Mouse (Mus musculus): ENCODE measurements at regions not wholly inside any gene's neighbourhood (a gene's known extent, or its start where the extent isn't known, plus 50 kb on each side); places are given as distances from the start of the nearest gene placed in this dataset.
"Not testable (repeated sequence)": the region's sequence is repeated elsewhere in the genome, so short reads cannot be mapped to it uniquely, and the experiment has no call there.

DNA sequence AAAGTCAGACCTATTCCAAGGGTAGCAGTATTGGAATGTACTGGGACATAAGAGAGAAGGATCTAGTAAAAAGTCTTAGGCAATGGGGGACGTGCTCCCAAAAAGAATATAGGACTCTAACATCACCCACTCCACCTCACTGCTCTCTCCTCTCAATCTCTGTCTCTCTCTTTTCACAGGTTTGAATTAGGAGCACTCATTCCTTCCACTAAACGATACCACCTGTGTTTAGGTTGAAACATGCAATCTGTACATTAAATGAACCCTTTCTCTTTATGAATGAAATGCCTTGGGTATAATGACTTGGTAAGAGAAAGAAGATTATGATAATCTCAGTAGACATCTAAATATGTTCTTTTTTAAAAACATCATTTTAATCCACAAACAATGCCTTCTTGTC is 129.4 kb downstream of the Zpld1 start:
- no peak for DNase-seq (ENCODE audit: low spot score)

DNA sequence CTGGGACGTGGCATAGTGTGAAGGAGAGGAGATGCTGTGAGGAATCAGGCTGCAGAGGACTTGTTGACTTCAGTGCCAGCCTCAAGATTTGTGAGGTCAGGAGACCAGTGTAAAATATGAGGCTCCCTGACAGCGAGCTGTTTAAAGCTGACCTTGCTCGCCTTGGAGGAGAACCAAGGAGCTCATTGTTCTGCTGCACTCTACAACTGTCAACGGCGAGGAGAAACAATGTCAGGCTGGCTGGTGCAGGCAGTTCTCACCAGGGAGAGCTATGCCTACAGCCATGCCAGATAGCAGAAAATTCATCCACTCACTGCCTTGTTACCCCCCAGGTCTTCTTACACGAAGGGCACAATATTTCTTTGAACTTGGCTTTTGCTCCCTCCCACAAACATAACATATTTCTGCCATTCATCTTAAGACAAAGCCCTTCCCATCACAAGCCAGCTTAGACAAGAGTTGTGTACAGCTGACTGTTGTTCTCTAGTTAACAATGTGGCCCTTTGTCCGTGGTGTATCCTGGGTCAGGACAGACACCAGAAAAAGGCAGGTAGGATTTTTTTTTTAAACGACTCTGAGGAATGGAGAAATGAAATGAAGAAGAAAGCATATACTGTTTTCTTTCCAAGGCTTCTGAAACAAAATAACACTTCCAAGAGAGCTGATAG is 131.5 kb downstream of the Zpld1 start:
- peak; percentile 49 for DNase-seq (ENCODE audit: low spot score)

DNA sequence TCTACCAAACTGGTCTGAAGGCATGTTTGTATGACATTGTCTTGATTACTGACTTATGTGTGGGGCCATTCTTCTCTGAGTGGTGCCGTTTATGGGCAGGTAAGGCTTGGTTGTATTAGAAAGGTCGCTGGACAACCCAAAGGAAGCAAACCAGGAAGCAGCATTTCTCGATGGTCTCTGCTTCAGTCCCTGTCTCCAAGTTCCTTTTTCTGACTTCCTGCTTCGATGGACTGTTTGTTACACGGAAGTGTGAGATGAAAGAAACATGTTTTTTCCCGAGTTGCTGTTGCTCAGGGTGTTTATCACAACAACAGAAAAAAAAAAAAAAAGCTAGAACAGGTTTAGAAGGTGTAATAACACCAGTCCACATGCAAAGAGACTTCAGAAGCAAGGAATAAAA is 134.9 kb downstream of the Zpld1 start:
- DNase-seq (ENCODE audit: low spot score) = no peak

DNA sequence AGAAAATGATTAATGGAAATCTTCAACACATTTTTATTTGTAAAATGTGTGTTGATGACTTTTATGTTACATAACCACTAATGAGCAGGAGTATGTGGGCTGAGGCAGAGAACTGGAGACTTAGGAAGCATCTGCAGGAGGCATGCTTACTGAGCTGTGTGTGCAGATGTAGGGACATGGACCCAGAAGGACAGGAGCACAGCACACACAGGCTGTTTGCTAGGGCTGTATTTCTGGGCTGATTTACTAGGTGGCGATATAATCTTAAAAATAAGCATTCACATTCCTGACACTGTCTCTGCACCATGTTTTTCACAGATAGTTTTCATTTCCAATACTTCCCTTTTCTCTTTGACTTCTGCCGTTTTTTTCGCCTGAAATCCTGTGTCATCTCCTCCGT is 146.1 kb downstream of the Zpld1 start:
- DNase-seq (ENCODE audit: low spot score) = peak; percentile 57

DNA sequence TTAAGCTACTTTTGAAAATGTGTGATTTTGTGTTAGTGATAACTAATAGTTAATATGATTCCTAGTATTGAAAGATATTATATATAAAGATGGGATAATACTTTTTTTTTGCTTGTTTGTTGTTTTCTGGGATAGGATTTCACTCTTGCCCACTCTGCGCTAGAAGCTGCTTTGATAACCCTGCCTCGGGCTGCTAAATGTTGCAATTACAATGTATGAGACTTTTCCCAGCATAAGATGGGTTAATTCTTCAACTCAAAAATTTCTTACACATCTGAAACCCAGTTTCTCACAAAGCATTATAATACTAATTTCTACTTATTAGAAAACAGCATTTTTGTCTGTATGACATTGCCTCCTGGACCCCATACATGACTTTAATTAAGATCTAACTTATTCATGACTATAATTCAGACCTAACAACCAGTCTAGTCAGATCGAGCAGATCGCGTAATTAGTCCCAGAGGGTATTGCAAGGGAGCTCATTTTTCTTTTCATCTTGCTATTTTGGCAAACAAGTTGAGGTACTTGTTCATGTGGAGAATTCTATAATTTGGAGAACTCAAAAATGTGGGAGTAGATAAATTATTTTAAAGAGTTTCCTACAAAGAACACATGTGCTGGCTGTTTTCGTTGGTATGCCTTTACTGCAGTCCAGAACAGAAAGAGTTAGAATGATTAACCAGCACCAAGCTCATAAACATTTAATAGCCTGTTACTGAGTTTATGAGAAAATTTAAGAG is 155.2 kb downstream of the Zpld1 start:
- no peak for DNase-seq (ENCODE audit: low spot score)

DNA sequence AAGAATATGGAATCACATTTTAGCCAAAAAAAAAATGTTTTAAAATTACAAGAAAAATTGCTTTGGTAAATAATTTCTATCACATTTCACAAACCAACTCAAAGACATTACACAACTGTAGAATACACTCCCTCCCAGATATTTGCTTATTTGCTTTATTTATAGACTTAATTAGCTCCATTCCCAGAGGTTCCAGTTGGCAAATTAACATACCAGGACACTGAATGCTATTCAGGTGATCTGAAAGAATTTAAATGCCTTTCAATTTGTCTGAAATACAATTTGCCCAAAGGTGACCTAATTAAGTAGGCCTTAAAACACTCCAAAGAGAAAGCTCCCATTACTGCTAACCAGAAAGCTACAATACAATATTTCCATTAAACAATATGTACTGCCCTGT is 162.8 kb downstream of the Zpld1 start:
- DNase-seq (ENCODE audit: low spot score) = no peak

DNA sequence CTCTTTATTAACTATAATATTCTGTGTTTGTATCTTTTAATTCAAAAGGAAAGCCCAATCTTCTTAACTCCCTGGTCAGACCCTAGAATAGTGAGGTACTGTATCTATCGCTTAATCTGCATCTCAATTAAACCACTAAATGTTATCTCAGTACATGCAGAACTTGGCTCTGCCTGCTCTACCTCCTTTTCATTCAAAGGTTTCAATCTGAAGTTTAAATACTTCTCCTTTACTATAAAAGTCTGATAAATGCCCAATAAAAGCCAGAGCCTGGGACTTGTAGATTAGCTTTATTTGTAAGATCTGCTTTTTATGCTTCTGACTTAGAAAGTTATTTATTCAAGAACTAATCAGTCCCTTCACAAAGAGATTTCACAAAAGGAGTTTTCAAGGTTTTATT is 200.1 kb downstream of the Zpld1 start:
- no peak for DNase-seq (ENCODE audit: low spot score)

DNA sequence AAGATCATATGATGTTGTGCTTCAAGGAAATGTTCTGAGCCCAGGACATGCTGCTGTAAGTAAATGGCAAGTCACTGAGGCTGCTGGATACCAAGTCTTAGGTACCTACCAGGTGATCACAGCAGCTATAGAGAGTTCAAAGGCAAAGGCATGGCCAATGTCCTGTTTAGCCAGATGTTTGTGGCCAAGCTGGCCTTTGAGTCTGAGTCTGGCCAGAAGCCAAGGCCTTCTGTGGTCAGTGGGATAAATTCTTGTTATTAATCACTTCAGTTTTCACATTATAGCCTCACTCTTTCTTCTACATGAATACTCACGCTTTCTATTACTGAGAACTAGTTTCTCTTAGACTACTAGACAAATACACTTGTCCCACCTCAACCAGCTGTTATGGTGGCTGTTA is 210.3 kb downstream of the Zpld1 start:
- no peak for DNase-seq (ENCODE audit: low spot score)

DNA sequence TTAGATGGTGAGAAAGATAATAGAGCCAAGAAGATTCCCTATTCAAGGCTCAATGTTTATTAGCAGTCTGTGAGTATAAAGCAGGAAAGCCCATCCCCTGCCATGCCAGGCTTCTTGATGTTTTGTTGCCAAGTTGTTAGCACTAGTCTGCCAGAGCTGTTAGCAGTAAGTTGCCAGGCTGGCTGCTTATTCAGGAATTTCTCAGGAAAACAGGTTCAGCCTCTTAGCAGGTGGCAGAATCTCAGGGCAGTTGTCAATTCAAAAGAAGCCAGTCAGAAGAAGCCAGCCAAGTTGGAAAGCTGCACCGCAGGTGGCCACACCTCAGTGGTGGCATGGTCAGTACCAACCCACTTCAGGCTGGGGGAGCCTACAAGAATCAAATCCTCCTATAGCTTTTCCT is 221.6 kb downstream of the Zpld1 start:
- no peak for DNase-seq (ENCODE audit: low spot score)

DNA sequence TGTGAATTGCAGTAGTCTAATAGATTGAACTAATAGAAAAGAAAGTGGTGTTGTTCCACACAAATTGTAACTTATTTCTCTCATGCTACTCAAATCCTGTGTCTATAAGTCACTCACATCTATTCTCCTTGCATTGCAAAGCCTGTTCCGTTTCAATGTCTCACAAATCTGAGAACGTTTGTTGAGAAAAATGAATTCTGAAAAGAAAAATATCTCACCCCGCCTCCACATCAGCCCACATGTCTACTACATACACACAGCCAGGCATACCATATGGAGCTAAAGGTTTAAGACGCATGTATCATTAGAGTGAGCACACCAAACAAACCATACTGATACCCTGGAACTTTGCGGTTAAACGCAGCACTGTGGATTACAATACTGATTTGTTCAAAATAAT is 258.0 kb downstream of the Zpld1 start:
- DNase-seq (ENCODE audit: low spot score) = no peak

DNA sequence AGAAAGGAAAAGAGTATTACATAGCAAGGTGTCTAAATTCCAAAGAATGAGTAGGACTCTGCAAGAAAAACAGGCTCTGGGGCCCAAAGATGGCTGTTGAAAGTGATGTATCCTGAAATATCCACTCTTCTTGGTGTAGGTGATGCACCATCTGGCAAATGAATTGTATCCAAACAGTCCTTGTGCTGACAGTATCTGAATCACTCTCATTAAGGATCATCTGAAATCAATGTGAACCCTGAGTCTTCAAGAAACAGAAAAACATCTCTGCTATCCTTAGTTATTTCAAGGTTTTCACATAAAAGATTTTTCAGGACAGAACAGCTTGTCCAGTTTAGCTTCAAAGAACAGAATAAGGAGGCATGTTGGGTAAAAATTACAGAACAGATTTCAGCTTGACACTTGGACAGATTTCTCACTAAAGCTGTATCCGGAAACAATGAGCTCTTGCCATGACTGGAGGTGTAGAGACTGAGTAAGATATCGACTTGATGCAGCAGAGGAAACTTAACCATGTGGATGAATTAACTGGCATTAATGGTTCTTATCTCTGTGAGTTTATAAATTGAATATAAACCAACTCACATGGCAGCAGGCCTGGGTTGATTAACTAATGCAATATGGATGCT is 296.0 kb downstream of the Zpld1 start:
- no peak for DNase-seq (ENCODE audit: low spot score)

DNA sequence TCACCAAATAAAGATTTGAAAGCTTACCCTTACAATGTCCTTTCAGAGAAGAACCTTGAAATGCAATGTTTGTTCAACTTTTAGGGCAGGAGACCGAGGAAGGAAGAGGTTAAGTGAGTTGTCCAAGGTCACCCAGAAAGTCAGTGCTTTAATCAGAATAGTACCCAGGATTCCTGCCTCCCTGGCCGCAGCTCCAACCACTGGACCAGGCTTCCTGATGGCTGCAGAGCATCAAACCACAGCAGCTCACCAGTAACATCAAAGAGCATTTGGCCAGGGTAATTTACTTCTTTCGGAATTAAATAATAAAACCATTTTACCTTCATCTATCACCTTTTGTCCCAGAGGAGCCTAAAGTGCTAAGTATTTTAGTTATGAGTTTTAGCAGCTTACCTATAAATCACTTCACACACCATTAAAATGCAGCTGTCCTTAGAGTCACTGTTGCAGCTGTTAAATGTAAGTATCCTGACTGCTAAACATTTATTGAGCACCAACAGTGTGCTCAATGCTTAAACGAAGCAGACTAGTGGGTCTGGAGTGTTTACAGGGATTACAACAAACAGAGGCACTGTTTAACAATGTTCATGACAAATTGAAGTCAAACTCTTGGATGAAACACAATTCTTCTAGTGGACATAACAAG is 306.1 kb downstream of the Zpld1 start:
- DNase-seq (ENCODE audit: low spot score) = peak; percentile 31

DNA sequence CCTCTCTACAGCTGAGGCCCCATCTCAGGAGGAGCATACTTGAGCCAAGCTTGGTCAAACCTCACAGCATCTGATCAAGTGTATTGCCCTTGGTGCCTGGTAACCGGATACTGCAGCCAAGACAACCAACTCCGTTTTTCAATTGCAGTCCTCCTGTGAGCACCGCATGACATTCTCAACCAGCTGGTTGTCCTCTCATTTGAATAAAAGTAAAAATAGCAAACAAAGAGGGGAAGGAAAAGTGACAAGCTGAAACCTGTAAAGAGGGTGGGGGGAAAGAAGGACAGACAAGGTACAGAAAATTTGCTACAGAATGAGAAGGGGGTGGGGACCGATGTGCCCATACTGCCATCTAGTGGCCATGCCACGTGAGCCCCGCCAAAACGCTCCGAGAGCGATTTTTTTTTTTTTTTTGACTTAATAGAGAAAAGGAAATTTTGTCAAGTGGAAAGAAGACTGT is 314.0 kb downstream of the Zpld1 start:
- peak; percentile 82 for DNase-seq (ENCODE audit: low spot score)

DNA sequence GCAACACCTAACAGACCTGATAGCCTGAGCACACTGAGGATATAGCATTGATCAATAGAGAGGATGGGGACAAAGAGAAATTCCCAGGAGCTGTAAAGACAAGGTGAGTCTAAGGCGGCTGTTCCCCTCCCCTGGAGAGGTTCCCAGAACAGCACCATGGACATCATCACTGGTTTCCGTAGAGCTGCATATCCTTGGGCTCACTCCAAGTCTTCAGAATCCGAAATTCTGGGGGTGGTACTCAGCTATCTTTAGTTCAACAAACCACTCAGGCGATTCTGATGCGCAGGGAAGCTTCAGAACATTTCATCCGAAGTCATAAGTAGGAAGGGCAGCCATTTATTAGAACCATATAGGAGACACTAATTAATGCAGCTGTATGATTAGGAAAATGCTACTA is 327.4 kb downstream of the Zpld1 start:
- DNase-seq (ENCODE audit: low spot score) = no peak

DNA sequence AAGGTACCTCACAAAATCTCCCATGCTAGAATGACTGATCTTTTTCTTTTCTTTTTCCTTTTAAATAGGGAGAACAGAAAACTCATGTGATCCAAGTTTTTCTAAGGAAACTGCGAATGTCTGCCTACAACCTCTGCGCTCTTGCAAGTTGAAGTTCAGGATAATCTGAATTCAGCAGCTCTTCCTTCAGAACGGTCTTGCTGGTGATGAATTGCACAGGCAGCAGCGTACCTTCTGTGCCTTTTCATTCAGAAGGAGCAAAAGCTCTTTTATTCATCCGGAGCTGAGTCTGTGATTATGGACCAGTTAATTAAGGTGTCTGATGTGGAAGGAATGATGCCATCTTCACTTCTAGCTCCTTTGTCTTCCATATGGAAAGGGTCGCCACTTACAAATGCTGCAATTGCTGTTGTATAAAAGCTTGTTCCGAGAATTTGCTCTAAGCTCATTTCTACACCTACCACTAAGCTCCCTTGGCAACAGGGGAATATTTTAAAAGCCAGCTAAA is 353.9 kb downstream of the Zpld1 start:
- DNase-seq (ENCODE audit: low spot score) = no peak

DNA sequence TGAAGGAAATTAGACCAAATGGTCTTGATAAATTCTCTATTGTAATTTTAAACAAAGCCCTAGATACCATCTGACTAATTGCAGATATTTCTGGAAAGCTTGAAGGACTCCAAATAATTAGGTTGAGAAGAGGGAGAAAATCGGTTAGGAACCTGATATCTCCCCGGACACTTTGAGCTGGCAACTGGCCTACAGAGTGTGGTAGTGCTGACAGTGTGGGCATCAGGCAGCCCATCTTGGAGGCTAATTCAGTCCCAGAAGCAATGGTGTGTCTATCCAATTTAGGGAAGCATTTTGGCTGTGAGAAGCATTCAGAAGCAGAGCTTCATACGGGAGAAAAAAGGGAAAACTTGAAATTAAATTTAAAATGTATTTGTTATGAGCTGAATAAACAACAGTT is 369.5 kb downstream of the Zpld1 start:
- no peak for DNase-seq (ENCODE audit: low spot score)

DNA sequence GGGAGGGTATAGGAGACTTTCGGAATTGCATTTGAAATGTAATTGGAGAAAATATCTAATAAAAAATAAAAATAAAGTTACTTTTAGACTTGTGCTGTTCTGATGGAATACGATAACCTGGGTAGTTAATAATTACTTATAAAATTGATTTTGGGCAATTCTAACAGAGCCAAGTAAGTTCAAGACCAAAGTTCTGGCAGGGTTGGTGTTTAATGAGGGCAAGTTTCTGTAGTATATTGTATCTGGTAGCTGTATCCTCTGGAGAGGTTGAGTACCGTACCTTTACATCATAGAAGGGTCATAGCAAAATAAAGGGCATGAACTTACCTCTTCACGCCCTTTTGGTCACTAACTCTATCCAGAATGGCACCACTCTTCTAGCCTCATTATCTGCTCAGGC is 394.9 kb downstream of the Zpld1 start:
- DNase-seq (ENCODE audit: low spot score) = no peak

DNA sequence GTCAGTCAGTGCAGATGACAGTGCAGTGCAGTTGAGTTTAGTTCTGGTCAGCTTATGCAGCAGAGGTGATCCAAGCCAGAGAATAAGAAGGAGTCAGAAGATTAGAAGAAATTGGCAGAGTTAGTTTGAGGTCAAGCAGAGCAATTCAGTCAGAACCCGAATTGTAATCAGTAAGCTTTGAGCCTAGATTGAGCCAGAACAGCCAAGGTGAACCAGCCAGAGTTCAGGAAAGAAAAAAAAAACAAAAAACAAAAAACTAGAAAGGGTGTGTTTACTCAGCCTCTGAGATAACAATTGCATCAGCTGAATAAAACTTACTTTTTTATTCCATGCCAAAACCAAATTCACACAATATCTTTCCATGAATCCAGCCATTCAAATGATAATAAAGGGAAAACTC is 396.3 kb downstream of the Zpld1 start:
- DNase-seq (ENCODE audit: low spot score) = no peak

DNA sequence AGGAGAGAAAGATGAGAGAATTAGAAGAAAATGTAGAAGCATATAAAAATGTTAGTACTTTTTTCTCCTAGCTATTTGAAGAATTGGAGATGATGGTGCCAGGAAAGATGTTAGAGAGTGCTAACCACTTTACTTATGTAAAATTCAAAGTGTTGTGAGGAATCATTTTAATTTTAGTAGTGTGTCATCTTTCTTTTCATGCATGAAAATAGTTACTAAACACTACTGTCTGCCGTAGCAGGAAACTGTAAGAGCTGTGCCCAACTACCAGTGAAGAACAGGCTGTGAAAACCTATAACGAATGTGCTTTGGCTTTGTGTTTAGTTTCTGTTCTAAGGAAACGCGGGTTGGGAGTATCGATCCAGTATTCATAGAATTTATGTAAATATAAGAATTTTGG is 403.1 kb downstream of the Zpld1 start:
- DNase-seq (ENCODE audit: low spot score) = no peak

DNA sequence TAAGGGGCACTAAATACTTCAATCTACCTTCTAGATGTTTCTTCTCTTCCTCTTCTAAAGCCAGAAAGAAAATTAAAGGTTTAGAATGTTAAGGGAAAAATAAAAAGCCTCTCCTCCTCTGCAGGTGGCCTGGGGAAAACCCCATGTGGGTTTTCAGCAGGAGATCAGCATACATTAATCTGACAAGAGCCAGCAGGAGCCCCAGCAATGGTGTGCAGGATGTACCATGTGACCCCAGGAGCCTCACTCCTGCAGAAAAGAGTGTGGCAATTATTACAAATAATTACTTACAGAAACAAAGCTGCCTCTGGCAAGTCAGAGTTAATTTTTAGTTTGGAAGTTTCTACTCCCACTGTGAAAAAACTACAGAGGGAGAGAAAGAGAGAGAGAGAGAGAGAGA is 440.4 kb downstream of the Zpld1 start:
- DNase-seq (ENCODE audit: low spot score) = peak; percentile 37

DNA sequence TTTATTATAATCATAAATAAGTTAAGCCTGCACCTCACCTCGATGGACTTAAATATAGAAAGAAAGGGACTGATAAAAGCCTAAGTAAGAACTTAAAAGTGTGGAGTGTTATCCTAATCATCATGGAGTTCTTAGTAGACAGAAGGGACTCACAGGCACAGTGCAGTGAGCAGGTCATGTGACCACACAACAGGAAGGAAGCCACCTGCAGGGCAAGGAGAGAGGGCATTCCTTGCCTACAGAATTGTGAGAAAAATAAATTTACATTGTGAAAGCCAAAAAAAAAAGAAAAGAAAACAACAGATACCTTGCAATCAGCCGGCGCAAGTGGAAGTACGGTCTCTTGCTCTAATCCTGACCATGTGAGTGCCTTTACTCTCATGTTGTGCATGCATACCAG is 454.8 kb downstream of the Zpld1 start:
- not testable (repeated sequence) for DNase-seq (ENCODE audit: low spot score)

Measured in embryo, embryonic 10.5 days (tissue).